Mouse (Mus musculus): ENCODE measurements around the gene Atxn7. TPM values are rescaled to one million over a fixed set of nuclear protein-coding genes. Genes with fewer than 3 reads are reported as not detected.
A peak's percentile ranks its signal among the peaks of the same experiment; 100 is the strongest.
"Not testable (repeated sequence)": the region's sequence is repeated elsewhere in the genome, so short reads cannot be mapped to it uniquely, and the experiment has no call there.

Atxn7 gene
- polyA plus RNA-seq, 1 experiment, result 24.0 TPM

DNA sequence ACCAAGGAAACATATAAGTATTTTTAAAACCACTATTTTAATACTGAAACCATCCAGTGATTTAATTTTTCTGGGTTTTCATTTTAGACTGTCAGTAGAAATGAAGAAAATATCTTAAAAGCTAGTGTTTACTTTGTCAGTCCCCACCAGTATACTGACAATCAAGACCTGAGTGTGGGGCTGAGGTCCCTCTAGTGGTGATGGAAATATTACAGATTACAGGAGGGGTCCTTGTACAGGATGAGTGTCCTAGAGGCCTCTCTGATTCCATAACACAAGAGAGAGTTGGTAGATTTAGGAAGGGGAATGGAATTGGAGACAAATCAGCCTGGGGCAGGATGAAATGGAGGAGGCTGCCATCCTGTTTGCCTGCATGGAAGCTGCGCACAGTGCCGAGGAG lies 93.1 kb downstream of the Atxn7 start:
- Histone ChIP-seq H3K4me3 (replicated peaks; ENCODE audit: insufficient read depth, low read depth, low read length) (no peak overlapping the region), H3K27ac (ENCODE audit: insufficient read depth, low read length) (no peak overlapping the region), H3K4me1 (ENCODE audit: control insufficient read depth, insufficient read depth, low read length) (no peaks in the 10 kb centered on the region), H3K27me3 (ENCODE audit: control insufficient read depth, insufficient read depth, low read length) (no peaks in the 10 kb centered on the region)
- TF ChIP-seq POLR2A (IDR thresholded peaks at IDR 0.05; ENCODE audit: borderline replicate concordance, insufficient read depth, low read length) (no peak), CTCF (IDR thresholded peaks at IDR 0.05; ENCODE audit: borderline replicate concordance, insufficient read depth, low read depth, low read length) (peak; percentile 16; the same call in 1 of the 2 replicates)
- peak; percentile 5 to 17 for DNase-seq
- WGBS, result 99% methylated on average over 2 of the region's 2 CpGs

DNA sequence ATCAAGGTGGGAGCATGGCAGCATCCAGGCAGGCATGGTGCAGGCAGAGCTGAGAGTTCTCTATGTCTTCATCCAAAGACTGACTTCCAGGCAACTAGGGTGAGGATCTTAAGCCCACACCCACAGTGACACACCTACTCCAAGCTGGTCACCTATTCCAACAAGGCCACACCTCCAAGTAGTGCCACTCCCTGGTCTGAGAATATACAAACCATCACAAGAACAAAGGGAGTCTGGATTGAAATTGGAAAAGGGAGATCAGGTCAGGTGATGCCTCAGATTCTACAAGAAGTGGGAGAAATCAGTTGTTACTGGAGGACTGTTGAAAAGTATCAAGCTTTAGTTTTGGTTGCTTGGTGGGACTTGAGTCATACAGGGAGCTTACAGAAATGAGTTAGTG lies 98.4 kb downstream of the Atxn7 start:
- H3K4me3 ChIP-seq (replicated peaks; ENCODE audit: insufficient read depth, low read depth, low read length); DNase-seq; H3K27me3 ChIP-seq (ENCODE audit: control insufficient read depth, insufficient read depth, low read length); H3K4me1 ChIP-seq (ENCODE audit: control insufficient read depth, insufficient read depth, low read length); H3K27ac ChIP-seq (ENCODE audit: insufficient read depth, low read length): not testable (repeated sequence)

DNA sequence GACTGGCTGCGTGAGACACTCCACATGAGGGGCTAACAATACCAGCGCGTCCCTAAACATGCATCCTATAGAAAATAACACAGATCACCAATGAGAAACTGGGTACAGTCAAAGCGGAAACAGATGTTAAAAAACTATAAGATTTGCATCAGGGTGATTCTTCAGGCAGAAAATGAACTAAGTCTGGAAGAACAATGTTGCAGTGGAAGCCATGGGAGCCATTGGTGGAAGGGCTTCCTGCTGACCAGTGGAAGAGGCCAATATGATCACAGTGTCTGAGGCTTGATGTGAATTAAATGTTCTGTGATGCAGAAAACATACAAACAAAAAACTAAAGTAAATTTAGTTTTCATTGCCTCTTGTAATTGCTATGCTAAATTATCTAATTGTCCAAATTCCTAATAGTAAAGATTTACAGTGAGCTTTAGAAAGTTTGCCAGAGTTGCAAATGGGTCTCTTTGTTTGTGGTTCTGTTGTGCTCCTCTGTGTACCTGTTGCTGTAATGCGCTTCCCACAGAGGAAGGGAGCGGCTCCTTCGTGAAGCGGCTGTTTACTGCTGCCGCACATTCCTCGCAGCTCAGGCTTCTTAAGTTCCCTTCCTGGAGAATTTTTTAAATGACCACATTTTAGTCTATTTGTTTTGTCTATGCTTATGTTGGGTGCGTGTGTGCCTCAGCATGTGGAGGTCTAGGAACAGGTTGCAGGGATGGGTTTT lies 101.4 kb downstream of the Atxn7 start:
- no peak for DNase-seq
- H3K4me1 ChIP-seq (ENCODE audit: control insufficient read depth, insufficient read depth, low read length), result no peaks in the 10 kb centered on the region
- no peak overlapping the region for H3K27ac ChIP-seq (ENCODE audit: insufficient read depth, low read length)
- no peak overlapping the region for H3K4me3 ChIP-seq (replicated peaks; ENCODE audit: insufficient read depth, low read depth, low read length)
- H3K27me3 ChIP-seq (ENCODE audit: control insufficient read depth, insufficient read depth, low read length), result no peaks in the 10 kb centered on the region
- TF ChIP-seq POLR2A (IDR thresholded peaks at IDR 0.05; ENCODE audit: borderline replicate concordance, insufficient read depth, low read length) (no peak), CTCF (IDR thresholded peaks at IDR 0.05; ENCODE audit: borderline replicate concordance, insufficient read depth, low read depth, low read length) (no peak)
- 94% methylated on average over 11 of the region's 11 CpGs for WGBS

DNA sequence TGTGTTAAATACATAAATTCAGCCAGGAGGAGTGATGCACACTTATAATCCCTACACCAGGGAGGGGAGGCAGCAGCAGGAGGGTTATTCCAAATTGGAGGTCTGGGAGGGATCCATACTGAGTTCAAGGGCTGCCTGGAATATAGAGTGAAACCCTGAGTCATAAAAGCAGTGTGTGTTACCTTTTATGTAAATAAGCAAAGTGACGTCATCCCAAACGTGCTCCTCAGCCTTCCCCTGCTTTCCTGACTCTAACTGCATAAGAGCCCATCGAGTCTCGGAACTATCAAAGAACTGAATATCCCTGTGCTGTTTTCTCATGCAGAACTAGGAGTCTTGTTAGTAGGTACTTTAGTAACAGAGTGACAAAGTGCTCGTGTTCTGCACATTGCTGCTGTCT lies 102.1 kb downstream of the Atxn7 start:
- no peak overlapping the region for H3K27ac ChIP-seq (ENCODE audit: insufficient read depth, low read length)
- peaks cover 7% of the 10 kb centered on the region; the same call in 1 of the 2 replicates for H3K4me1 ChIP-seq (ENCODE audit: control insufficient read depth, insufficient read depth, low read length)
- no peaks in the 10 kb centered on the region for H3K27me3 ChIP-seq (ENCODE audit: control insufficient read depth, insufficient read depth, low read length)
- no peak overlapping the region for H3K4me3 ChIP-seq (replicated peaks; ENCODE audit: insufficient read depth, low read depth, low read length)
- TF ChIP-seq POLR2A (IDR thresholded peaks at IDR 0.05; ENCODE audit: borderline replicate concordance, insufficient read depth, low read length), result no peak
- no peak for TF ChIP-seq CTCF (IDR thresholded peaks at IDR 0.05; ENCODE audit: borderline replicate concordance, insufficient read depth, low read depth, low read length)
- WGBS, result 78% methylated on average over 5 of the region's 5 CpGs
- no peak for DNase-seq

DNA sequence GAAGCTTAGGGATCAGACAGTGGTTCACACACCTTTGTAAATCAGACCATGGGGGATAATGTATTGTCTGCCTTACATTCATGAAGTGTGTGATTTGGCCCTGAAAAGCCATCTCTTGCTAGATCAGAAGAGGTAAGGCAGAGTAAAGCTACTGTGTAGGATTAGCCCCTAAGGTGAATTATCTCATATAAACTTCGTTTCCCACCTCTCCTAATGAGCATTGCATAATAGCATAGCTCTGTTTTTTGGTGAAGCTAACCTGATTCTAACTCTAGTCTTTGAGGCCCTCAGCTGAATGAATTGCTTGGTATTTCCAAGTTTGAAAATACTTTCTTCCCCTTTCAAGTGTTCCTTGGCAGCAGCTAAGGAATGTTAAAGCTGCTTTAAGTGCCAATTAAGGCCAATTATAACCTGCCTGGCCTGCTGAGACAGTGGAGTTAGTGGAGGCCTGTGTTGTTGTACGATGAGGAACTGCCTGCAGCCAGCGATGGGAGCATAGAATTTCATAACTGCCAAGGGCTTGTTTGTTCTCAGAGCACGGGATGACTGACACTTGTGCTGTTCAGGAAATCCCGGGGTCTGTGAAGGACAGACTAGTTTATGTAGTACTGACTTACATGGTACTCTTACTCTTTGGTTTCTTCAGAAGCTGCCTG lies 103.4 kb downstream of the Atxn7 start:
- no peak for TF ChIP-seq CTCF (IDR thresholded peaks at IDR 0.05; ENCODE audit: borderline replicate concordance, insufficient read depth, low read depth, low read length)
- TF ChIP-seq POLR2A (IDR thresholded peaks at IDR 0.05; ENCODE audit: borderline replicate concordance, insufficient read depth, low read length), result no peak
- Histone ChIP-seq H3K27me3 (ENCODE audit: control insufficient read depth, insufficient read depth, low read length) (no peaks in the 10 kb centered on the region), H3K27ac (ENCODE audit: insufficient read depth, low read length) (no peak overlapping the region), H3K4me1 (ENCODE audit: control insufficient read depth, insufficient read depth, low read length) (peaks cover 7% of the 10 kb centered on the region; the same call in 1 of the 2 replicates), H3K4me3 (replicated peaks; ENCODE audit: insufficient read depth, low read depth, low read length) (no peak overlapping the region)
- no peak for DNase-seq
- WGBS, result 41% methylated on average over 5 of the region's 5 CpGs

DNA sequence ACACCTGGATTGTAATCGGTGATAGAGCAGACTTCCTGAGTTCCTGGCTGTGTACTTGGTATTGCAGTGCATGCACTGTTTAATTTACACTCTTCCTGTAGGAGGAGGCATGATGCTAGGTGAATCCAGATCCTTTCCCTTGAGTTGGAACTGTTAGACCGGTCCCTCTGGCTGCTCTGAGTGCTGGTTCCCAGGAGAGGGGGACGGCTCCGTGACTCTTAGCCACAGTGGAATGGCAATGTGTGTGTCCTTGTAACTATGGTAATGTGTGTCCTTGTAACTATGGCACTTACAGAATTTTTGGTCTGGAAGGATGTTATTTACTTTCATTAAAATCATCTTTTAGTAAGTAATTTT lies 103.9 kb downstream of the Atxn7 start:
- Histone ChIP-seq H3K4me1 (ENCODE audit: control insufficient read depth, insufficient read depth, low read length) (peaks cover 7% of the 10 kb centered on the region; the same call in 1 of the 2 replicates), H3K27ac (ENCODE audit: insufficient read depth, low read length) (no peak overlapping the region), H3K27me3 (ENCODE audit: control insufficient read depth, insufficient read depth, low read length) (no peaks in the 10 kb centered on the region), H3K4me3 (replicated peaks; ENCODE audit: insufficient read depth, low read depth, low read length) (no peak overlapping the region)
- no peak for DNase-seq
- TF ChIP-seq POLR2A (IDR thresholded peaks at IDR 0.05; ENCODE audit: borderline replicate concordance, insufficient read depth, low read length), result no peak
- no peak for TF ChIP-seq CTCF (IDR thresholded peaks at IDR 0.05; ENCODE audit: borderline replicate concordance, insufficient read depth, low read depth, low read length)
- 77% methylated on average over 4 of the region's 4 CpGs for WGBS

DNA sequence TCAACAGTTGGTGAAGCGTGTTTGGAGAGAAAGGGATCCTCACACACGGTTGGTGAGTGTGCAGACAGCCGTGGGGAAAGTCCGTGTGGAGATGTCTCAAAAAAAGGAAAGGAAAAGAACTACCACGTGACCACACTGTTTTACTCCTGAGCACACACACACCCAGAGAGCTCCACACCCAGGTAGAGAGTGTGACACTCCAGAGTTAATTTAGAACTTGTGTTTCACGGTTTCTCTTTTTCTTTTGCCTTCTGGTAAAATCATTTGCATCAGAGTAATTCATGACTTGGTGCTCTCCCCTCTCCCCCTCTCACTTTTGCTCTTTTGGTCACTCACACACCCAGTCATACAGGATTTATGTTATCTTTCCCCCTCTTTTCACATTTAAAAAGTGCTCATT lies 105.0 kb downstream of the Atxn7 start:
- Histone ChIP-seq H3K27me3 (ENCODE audit: control insufficient read depth, insufficient read depth, low read length) (no peaks in the 10 kb centered on the region), H3K27ac (ENCODE audit: insufficient read depth, low read length) (no peak overlapping the region), H3K4me1 (ENCODE audit: control insufficient read depth, insufficient read depth, low read length) (peaks cover 7% of the 10 kb centered on the region; the same call in 1 of the 2 replicates), H3K4me3 (replicated peaks; ENCODE audit: insufficient read depth, low read depth, low read length) (no peak overlapping the region)
- TF ChIP-seq CTCF (IDR thresholded peaks at IDR 0.05; ENCODE audit: borderline replicate concordance, insufficient read depth, low read depth, low read length), result no peak
- no peak for TF ChIP-seq POLR2A (IDR thresholded peaks at IDR 0.05; ENCODE audit: borderline replicate concordance, insufficient read depth, low read length)
- WGBS, result 88% methylated on average over 6 of the region's 6 CpGs
- DNase-seq, result no peak
